Mouse (Mus musculus) frontal cortex, postnatal 25 days (tissue): Measurements from ENCODE around the gene Rnasel.
"Not testable (repeated sequence)": the region's sequence is repeated elsewhere in the genome, so short reads cannot be mapped to it uniquely, and the experiment has no call there.

Experiments
- DNase-seq, 2 experiments: peaks; one replicate each; pipeline ENCODE4 v3.0.0; 2022; ENCODE audit warnings: low spot score in 2 of 2

The Rnasel gene

DNA sequence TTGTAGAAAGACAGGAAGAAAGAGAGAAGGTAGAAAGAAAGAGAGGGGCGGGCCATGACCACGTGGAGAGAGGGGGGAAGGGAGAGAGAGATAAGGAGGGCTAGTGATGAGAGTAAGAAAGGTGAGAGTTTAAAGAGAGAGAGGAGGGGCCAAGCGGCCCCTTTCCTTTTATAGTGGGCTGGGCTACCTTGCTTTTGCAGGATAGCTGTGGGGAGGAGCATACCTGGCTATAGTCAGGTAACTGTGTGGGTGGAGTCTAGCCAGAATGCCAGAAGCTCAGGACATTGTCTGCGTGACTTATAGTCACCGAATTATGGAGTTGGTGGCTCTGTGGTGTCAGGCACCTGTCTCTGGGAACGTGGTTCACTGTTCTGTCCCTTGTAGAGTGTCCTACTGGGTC lies 20.3 kb downstream of the Rnasel start:
- not testable (repeated sequence) for DNase-seq

DNA sequence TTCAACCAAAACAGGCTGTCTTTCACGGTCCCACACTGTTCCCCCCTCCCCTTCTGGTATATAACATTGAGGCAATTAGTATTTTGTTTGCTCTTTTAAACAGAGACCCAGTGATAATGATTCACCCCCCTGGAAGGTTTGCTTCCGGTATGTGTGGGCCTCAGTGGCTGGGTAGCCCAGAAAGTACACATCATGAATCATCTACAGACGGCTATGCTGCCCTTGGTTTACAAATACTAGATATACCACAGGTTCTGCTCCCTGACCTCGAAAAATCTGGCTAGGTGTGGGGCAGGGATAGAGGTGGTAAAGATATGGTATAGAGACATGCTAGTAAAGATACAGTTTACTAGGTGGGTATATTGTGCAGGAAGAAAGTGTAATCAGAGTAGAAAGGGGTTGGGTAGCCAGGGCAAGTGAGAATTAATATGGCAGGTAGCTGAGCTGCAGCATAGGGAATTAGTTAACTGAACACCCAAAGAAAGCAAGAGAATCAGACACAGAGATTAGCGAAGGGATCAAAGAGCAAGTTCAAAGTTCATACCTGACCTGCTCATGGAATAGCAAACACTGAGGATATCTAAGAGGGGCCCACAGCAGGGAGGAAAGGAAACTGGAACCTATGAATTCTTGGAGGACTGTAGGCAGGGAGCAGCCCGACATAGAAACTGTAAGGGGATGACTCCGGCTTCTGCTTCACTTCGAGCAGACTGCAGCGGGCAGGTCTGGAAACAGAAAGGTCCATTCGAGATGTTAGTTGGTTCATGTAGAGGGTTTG lies 21.0 kb downstream of the Rnasel start:
- DNase-seq: no peak

DNA sequence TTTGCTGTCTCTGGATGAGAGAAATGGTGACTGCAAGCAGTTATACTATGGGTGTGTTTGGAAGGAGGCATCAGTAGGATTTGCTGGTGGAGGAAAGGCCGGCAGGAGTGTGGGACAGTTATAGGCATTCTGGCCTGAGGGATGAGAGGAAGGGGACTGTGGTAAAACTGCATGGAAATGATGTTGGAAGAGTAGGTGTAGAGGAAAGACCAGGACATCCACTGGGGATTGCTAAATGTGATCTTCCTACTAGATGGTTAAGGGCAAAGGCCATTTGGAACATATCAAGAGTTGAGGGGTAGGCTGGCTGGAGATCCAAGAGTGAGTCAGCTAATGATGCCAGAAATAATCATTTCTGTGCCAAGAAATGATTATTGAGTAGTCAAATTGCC lies 21.5 kb downstream of the Rnasel start:
- no peak for DNase-seq

DNA sequence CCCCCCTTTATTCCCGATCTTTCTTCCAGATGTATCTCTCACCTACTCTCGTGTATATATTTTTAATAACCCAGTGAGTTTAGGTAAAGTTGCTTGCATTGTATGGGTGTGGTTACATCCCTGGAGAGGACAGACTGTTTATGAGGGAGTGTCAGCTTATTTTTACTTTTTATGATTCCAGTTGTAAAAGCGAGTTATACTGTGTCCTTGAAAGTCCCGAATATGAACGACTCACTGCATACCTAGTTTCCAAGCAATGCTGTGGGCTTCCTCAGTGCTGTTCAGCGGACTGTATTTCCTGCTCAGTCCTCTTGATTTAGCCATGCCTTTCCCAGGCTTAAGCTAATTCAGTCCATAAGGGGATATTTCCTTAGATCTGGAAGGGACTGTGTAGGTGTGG lies 25.9 kb downstream of the Rnasel start:
- DNase-seq: no peak

DNA sequence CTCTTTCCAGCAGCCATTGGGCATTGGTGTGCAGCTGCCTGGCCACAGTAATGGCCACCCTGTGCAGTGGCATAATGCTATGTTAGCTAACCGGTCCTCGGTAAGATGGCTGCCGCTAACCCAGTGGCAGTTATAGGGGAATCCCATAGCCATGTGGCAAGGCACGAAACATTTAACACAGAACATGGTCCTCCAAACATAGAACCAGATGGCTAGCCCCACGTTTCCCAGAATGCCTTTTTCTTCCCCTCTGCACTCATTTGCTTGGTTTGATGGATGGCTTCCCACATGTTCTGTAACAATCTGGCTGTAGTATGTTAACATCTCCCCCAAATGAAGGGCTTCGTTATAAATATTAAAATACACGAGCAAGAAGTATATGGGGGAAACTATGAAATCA lies 27.0 kb downstream of the Rnasel start:
- DNase-seq: no peak

DNA sequence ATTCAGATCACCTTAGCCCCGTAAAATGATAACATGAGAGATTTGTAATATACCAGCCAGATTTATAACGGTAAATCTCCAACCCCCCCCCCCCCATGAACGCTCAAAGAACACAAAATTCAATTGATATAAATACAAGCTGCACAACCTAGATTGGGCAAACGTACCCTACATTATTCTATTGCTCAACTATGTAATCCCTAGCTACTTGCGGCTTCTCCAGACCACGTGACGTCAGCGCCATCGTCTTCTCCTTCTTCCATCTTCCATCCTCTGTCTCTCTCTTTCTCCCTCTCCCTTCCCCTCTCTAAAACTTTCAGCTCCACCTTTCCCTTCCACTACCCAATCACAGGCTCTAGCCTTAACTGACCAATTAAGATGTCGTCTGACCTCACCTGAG lies 29.0 kb downstream of the Rnasel start:
- DNase-seq: no peak

DNA sequence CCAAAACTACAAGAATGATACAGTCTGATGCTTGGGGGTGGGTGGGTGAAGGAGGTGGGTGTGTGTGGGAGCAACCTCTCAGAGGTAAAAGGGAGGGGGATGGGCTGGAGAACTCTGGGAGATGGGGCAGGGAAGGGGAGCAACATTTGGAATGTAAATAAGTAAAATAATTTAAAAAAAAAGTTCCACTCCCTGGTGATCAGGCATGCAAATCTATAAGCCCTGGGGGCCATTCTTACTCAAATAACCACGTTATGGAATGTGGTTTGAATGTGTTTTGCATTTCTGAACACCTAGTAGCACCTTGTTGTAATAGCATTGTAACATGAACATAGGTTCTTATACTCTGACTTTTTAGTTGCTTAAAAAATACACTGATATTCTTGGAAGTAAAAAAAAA lies 34.1 kb downstream of the Rnasel start:
- no peak for DNase-seq

DNA sequence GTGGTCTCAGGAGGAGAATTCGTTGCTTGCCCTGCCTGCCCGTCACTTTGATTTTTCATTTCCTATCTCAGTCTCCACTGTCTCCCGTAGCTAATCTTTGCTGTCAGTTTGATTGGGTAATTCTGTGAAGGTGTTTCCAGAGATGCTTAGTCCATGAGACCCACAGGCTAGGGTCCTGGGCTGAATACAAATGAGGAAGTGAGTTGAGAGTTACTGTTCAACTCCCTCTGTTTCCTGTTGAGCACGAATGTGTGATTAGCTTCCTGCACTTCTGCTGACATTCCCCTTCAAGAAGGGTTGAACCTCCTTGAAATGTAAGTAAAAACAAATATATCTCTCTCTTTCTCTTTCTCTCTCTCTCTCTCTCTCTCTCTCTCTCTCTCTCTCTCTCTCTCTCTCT lies 36.4 kb downstream of the Rnasel start:
- no peak for DNase-seq

DNA sequence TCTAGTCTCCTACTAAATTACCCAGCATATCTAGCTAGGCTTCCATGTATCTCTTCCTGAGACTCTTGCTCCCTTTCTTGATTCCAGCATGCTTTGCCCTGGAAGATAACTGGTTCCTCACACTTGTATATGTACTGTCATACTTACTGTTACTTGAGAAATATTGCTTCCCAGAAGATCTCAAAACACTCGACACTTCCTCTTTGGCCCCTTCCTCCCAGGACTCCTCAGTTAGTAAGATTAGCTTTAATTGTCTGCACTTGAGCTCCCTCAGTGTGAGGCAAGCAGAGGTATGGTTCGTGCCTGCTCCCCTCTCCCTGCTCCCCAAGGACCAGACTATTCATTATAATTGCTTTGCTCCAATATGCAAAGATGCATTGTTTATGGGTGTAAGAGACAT lies 41.5 kb downstream of the Rnasel start:
- no peak for DNase-seq

DNA sequence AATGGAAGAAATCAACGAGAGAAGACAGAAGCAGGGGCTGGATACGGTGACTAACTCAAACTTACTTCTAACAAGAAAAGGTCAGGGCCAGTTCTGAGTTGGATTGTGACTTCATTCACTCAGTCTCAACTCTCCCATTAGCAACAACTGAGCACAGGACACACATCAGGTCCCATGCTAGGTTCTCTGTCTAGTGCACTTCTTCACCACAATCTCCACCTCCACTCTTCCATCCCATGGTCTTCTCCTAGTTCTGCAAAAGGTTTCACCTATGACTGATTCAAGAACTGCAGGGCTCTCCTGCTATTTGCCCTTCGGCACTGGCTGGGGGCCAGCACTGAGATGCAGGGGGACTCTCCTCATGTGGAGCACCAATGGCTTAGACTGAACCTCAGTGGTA lies 45.0 kb downstream of the Rnasel start:
- no peak for DNase-seq

DNA sequence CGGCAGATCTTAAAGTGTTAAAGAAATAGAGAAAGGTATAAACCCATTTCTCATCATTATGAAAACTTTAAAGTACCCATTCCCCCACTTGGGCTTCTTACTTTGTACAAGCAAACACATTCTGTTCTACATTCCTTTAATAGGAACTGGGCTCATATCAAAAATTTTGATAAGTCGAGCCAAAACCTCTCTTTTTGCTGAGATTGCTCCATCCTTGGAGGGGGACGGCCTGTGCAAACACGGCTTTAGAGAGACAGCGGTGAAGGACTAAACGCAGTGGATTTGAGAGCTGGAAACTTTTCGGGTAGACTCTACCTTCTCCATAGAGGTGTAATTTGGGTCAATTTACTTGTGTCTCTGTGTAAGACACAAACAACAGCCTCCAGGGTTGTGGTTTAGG lies 53.5 kb downstream of the Rnasel start:
- DNase-seq: no peak

DNA sequence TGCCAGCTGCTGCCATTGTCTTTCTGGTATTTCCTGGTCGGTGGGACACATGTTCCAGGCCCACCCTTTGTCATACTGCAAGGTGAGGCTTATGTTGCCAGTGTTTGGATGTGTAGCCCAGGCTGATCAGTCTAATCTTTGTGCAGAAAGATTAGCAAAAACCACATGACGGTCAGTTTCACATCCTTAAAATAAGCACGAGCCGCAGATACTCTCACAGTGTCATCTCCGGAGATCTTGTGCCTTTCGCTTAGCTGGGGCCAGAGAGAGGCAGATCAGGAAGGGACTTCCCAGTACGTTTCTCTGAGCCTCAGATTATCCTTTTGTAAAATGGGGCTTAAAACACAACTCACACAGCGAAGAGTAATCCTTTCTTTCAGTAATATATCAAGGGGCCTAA lies 54.3 kb downstream of the Rnasel start:
- DNase-seq: no peak

DNA sequence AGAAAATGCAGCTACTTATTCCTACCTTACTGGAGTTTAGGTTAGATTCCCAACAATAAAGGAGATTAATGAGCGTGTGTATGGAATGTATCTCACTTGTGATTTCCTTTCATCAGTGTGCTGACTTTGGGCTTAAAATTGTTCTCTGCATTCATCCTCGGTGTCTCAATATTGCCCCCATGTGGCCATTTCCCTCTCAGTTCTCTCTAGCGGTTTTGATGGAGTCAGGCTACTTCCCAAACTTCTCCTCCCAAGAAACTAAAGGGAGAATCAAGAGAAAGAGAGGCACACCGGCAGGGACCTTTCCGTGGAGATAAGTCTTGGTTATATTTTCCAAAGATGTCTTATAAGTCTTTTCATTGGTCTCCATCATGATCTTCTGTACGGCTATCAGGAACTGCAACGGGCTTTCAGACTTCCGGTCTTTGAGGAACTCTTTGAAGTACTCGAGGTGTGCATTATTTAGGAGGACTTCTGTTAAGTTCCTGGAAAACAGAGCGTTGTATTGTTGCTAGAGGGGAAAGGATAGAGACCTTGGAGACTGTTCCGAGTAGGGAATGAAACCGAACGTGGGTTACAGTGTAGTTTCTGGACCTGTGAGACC lies 58.3 kb downstream of the Rnasel start:
- peak; percentile 42 to 56 for DNase-seq
